Mouse (Mus musculus) cerebellum, adult 9-11 months (tissue): ENCODE results near the gene Entpd3.
A peak's percentile ranks its signal among the peaks of the same experiment; 100 is the strongest.
"Not testable (repeated sequence)": the region's sequence is repeated elsewhere in the genome, so short reads cannot be mapped to it uniquely, and the experiment has no call there.

Source experiments
- DNase-seq: peaks from one replicate; pipeline ENCODE4 v3.0.0; 2022

Entpd3 gene

GRCm38 (mm10) chr9:120539662-120540251 is at the start of gene Entpd3:
Gene Entpd3 (plus strand): TSS chr9:120539818.
- peak; percentile 6 for DNase-seq

- no peak for DNase-seq
These were observed 48.1 kb upstream of the Entpd3 start for GRCm38 (mm10) chr9:120491509-120491908.

GRCm38 (mm10) chr9:120492010-120492399 is 47.6 kb upstream of the Entpd3 start, which contains the start of gene Eif1b:
Gene Eif1b (plus strand): TSS chr9:120492232.
- no peak for DNase-seq

GRCm38 (mm10) chr9:120492400-120493351 is 46.9 kb upstream of the Entpd3 start:
- DNase-seq: peak; percentile 85

DNA sequence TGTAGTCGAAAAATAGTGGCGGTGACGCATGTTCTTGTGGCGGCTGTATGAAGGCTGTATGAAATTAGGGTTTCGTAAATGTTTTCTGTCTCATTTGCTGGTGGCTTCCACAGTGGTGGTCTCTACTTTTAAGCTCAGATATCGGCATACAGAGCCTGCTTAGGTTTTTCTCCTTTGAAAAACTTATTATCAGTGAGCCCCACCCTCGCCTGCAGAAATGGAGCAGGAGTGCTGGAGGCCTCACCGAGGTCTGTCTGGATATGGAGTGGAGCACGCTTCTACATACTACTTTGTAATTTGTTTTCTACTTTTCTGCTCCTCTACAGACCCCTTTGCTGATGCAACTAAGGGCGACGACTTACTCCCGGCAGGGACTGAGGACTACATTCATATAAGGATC is 45.8 kb upstream of the Entpd3 start:
- no peak for DNase-seq

DNA sequence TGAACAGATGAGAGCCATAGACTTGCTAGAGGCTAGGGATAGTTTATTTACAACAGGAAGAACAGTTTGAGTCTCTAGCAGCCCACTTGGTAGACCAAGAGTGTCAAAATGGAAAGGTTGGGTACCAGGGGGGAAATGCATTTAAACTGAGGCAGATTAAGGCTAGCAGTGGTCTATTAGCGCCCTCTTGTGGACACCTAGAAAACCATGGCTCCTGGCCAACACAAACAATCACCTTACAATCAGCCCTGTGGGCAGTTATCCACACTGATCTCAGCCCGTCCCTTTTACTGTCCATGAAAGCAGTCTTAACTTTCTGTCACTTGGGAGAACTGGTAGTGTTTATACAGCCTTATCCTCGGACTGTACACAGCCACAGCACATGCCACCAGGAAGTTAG is 42.9 kb upstream of the Entpd3 start:
- DNase-seq: peak; percentile 73

DNA sequence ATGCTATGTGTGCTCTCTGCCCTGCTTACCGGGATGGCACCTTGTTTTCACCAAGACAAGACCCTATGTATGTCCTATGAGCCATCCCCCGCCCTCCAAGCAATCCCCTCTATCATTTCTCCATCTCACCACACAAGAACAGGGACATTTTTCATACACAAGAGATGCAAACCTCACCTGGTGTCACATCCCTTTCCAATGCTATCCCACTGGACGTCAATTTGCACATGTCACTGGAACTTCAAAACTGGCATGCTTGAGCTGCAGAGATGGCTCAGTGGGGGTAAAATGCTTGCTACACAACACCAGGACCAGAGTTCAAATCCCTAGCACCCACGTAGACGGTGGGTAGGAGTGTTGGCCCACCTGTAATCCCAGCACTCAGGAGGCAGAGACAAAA is 41.6 kb upstream of the Entpd3 start:
- no peak for DNase-seq

DNA sequence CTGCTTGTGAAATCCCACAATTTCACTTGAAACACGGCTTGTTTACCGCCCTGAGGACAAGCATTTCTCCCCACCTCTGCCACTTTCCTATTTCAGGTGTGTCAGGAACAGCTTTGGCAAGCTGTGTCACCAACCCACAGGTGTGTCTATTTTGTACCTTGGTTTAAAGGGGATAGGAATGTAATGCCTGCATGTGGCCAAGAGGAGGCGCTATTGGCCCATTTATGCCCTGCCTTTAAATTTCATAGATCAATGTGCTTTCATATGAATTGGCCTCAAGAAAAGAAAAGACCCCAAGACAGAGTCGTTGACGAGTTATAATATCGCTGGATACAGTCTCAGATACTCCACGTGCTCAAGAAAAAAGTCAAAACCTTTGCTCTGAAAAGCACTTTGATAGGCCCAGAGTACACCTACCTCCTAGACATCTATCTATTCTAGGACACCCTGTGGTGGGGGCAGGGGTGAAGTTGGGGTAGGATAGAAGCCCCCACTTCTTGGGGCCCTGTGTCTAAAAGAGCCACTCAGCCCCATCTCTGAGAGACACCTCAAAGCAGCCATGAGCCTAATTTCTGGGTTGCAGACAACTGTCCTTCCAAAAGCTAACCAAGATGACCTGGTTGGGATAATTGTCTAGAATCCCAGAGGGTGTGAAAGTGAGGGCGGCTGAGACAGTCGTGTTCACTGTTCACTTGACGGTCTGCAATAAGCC is 38.3 kb upstream of the Entpd3 start:
- no peak for DNase-seq

DNA sequence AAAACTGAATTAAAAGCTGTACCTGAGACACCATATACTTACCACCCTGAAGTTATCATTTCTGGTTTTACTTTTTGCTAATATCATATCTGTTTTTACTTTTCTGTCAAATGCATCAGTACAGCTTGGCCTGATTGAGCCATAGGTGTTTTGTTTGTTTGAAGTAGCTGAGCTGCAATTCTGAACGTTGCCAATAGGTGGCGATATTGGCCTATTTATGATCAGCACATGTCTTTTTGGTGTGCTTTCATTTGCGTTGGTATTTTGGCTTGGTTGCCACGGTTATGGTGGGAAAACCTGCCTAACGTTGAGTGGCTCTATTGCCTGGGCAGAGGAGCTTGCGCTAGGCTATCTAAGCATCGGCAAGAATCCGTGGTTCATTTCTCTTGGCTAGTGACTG is 37.6 kb upstream of the Entpd3 start:
- peak; percentile 62 for DNase-seq

- no peak for DNase-seq
These were observed 35.2 kb upstream of the Entpd3 start for GRCm38 (mm10) chr9:120504423-120504822.

GRCm38 (mm10) chr9:120511781-120512180 is 27.8 kb upstream of the Entpd3 start:
- DNase-seq: no peak

DNA sequence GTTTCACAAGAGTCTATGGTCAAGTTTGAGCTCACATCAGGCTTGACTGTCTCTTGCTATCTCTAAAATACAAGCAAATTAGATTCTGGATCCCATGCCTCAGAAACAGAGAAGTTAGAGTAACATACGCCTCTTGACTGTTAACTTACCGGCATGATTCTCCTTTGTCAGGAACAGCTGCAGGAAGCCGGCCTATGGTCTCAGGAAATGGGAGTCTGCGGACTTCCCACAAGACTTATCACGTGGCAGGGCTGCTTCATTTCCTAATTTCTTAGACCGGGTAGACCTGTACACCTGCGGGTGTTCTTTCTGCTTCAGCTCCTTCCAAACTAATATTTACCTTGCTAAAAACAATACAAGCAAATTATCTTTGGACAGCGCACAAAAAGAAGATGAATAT is 22.9 kb upstream of the Entpd3 start:
- no peak for DNase-seq

DNA sequence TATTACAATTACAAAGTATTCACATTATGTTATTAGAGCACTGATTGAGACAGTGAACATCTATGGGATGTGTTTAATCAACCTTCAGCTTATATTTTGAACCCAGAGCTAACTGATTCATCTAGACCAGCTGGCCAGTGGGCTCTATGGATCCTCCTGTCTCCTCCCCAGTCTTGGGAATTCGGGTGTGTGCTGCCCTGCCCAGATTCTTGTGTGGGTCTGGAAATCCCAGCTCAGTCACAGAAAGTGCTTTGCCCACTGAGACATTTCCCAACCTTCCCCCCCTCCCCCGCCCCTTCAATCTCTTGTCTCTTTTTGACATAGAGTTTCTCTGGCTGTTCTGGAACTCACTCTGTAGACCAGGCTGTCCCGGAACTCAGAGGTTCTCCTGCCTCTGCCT is 20.7 kb upstream of the Entpd3 start:
- no peak for DNase-seq

GRCm38 (mm10) chr9:120519469-120520125 is 20.0 kb upstream of the Entpd3 start:
- no peak for DNase-seq

- DNase-seq: no peak
These were observed 18.5 kb upstream of the Entpd3 start for GRCm38 (mm10) chr9:120521161-120521560.

- DNase-seq: no peak
These were observed 12.3 kb upstream of the Entpd3 start for GRCm38 (mm10) chr9:120527270-120527669.

- DNase-seq: no peak
These were observed 11.7 kb upstream of the Entpd3 start for GRCm38 (mm10) chr9:120527919-120528318.

DNA sequence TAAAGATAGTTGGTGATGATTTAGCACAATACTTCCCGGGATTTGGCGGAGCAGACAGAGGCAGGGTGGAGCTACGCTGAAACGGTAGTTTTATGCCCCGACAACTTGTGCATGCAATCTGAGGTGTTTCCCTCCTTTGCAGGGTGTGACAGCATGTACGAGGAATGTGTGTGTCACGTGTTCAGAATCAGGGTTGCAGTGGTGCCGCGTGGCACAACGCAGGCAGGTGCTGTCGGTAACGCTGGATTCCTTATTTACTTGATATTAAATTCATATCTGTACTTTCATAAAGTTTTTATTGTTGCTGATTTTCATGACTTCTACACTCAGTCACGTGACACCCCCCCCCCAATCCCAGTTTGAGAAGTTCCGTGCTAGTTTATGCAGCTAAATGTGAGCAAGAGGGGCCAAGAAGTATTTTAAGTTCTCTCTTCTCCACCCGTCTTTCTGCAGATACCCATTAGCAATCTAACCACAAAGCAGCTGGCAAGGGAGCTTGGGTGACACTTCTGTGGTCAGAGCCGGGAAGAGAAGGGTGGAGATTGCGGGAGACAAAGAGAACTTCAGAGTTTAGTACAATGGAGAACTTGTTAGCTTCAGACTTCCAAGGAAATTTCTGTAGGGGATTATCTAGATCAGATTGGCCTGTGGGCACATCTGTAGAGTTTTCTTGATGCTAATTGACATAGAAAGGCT is 10.7 kb upstream of the Entpd3 start:
- no peak for DNase-seq

DNA sequence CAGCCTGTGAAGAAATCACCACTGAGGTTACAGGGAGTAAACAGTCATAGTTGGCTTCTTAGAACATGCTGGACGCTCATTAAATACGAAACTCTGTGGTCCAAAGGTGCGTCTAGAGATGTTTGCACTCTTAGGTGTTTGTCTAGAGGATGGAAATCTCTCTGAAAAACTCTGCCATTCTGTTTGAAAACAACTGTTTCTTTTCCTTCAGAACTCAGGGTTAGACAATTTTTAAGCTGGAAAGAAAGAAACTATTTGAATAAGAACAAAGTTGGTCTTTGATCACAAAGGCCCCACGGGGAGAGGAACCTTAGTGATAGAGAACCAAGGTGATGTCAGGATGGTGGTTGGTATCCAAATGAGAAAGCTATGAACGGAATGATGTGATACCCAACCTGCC is 9.1 kb upstream of the Entpd3 start:
- DNase-seq: no peak

GRCm38 (mm10) chr9:120532062-120532461 is 7.6 kb upstream of the Entpd3 start:
- DNase-seq: no peak

DNA sequence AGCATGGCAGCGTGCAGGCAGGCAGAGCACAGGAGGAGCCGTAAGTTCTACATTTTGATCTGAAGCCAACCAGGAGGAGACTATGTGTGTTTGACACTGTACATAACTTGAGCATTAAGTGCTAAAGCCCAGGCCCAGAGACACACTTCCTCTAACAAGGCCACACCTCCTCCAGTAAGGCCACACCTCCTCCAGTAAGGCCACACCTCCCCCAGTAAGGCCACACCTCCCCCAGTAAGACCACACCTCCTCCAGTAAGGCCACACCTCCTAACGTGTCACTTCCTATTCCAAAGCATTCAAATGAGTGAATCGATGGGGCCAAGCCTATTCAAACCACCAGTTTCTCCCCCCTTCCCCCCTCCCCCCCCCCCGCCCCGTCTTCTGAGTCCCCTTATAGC is 6.9 kb upstream of the Entpd3 start:
- DNase-seq: no peak

- DNase-seq: not testable (repeated sequence)
These were observed 6.1 kb upstream of the Entpd3 start for GRCm38 (mm10) chr9:120533446-120533950.
